Mouse (Mus musculus): ENCODE results near the gene Gm11549.

Gene Gm11549

GRCm38 (mm10) chr3:36481776-36482193 lies 39.8 kb downstream of the Gm11549 start:
- in situ Hi-C loops (cut with MboI, MseI) = no loop called here

DNA sequence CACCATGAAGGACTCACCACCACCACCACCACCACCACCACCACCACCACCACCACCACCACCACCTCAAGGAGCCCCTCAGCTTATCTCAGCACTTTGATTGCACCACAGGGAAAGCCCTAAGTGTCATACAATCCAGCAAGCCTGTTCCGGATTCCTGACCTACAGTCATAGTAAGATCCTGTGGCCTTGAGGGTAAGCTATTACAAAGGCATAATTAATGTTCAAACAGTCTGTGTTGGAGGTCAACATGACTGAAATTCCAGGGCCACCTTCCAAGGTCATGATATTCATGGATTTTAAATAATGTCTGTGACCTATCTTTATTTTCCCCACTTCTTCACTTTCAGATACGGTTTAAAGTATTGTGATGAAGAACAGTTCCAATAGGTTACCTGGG lies 41.1 kb downstream of the Gm11549 start:
- in situ Hi-C loops (cut with MboI, MseI) = no loop called here

- in situ Hi-C loops (cut with MboI, MseI) = no loop called here
Observed at GRCm38 (mm10) chr3:36478776-36479175, 42.8 kb downstream of the Gm11549 start.

DNA sequence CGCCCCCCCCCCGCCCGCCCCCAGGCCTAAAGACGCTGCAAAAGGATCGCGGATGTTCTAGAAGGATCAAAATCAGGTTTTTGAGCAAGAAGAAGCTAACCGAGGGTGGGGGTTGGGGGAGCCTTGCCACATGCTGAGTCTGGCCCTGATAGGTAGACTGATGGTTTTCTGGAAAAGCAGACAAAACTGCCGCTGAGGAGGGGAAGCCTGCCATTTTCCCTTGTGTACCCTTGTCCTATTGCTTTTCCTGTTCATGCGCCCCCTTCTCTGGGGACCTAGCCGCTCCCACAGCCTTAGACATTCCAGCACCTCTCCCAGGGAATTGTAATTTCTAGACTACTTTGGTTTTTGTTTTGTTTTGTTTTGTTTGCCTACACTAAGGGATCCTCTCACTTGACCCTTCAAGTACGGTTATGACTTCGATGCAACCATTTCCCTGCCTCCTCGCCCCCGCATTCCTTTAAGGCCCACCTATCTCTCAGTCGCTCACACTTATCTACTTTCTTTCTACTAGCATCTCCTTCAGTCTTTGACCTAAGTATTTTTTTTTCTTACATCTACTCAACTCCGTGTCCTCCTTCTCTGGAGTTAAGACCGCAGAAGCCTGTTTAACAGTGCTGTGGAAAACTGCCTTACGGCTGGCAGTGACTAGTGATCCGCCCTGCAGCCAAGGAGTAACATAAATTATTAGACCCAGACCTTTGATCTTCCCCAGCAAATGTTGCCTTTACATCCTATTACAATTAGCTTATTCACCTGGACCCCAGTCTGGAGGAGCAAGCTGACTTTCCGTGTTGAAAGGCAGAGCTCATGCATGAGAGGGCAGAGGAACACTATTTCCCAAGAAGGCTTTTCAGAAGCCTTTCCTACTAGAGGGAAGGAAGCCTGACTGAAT lies 45.1 kb downstream of the Gm11549 start:
- in situ Hi-C loops (cut with MboI, MseI) = no loop called here

DNA sequence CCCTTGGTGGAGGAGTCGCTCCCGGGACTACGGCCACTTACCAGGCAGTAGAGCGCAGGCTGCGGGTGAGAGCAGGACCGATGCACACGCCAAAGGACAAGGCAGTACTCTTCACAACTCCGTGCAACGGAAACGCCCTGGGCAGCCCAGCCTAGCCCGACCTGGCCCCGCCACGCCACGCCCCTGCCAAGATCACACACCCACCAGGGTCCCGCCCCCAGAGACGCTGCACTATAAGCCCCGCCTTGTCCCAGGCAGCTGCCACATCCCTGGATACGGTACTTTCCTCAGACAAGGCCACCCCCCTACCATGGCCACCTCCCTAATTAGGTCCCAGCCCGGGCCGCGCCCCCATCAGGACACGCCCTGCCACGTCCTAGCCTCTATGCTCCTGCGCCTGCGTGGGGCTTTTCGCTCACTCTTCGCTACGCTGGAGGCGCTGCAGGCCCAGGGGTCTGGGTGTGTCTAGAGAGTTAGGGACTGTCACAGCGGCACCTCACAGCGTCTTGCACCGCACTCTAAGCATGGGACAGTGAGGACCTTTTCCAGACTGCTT lies 46.0 kb downstream of the Gm11549 start, which contains the start of the genes Anxa5 and 1810062G17Rik:
Anxa5 (minus strand) TSS at position 363 of the 556 bp plus-strand sequence.
1810062G17Rik (plus strand) TSS at position 406 of the 556 bp plus-strand sequence.
- in situ Hi-C loops (cut with MboI, MseI) = no loop called here

- in situ Hi-C loops (cut with MboI, MseI) = no loop called here
Observed at GRCm38 (mm10) chr3:36474938-36475483, 46.6 kb downstream of the Gm11549 start.

GRCm38 (mm10) chr3:36474421-36474820 lies 47.2 kb downstream of the Gm11549 start:
- in situ Hi-C loops (cut with MboI, MseI) = no loop called here

DNA sequence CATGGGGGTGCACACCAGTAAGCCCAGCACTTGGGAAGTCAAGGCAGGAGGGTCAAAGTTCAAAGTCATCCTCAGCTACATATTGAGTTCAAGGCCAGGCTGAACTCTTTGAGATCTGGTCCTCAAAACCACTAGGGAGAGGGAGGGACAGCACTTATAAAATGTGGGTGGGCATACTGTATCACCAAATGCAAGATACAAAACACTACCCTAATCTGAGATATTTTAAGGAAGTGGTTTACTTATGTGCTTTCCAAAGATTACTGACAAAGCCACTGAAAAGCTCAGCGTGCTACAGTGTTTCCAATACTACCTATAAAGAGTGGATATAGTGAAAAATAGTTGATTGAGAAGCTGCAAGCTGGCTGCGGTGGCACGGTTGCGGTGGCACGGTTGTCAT lies 48.4 kb downstream of the Gm11549 start:
- in situ Hi-C loops (cut with MboI, MseI) = no loop called here

GRCm38 (mm10) chr3:36471856-36472255 lies 49.8 kb downstream of the Gm11549 start:
- in situ Hi-C loops (cut with MboI, MseI) = no loop called here

DNA sequence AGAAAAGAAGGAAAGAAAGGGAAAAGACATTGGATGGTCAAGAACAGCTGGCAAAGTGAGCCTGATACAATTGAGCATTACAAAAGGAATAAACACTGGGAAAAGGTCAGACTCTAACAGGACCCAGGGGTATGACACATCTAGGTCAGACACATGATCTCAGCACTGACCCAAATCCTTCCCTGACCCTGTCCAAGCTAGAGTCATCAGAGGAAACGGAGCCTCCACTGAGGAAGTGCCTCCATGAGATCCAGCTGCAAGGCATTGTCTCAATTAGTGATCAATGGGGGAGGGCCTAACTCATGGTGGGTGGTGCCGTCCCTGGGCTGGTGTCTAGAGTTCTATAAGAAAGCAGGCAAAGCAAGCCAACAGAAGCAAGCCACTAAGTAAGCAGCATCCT lies 52.7 kb downstream of the Gm11549 start:
- in situ Hi-C loops (cut with MboI, MseI) = no loop called here

DNA sequence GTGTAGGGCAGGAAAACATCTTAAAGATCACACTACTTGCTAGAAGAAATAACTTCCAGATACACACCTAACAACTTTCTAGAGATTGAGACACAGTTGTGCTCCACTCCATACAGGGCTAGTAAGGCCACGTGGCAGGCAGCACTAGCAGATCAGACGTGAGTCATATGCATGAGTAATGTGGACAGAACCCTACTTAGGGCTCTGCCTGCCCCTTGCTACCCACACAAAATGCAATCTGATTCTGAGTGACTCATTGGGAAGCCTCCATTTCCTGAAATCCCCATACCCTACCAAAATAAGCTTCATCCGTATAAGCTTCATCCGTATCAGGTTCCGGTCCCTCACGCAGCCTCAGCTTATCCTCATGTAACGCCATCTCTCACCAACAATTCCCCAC lies 54.0 kb downstream of the Gm11549 start:
- in situ Hi-C loops (cut with MboI, MseI) = no loop called here

- in situ Hi-C loops (cut with MboI, MseI) = no loop called here
Observed at GRCm38 (mm10) chr3:36465538-36465937, 56.1 kb downstream of the Gm11549 start.
